Mouse (Mus musculus) spleen, embryonic (tissue): ENCODE data around the gene Il17rb.

Experiments used
- CTCF ChIA-PET: fragments of 350-600 bp; sonication (Branson Sonifier 250); formaldehyde crosslinking; loops from one replicate; lab custom pipeline; 2022; lab: Charles Lee

The Il17rb gene

GRCm38 (mm10) chr14:30008733-30009575 lies at the start of gene Il17rb, which contains the start of gene Chdh:
Gene Il17rb (minus strand): TSS chr14:30008896.
Gene Chdh (plus strand): TSS chr14:30009023.
- CTCF ChIA-PET: no interaction called here

GRCm38 (mm10) chr14:30056031-30056766 lies 47.5 kb upstream of the Il17rb start:
- CTCF ChIA-PET: no interaction called here

- CTCF ChIA-PET: no interaction called here
Measured at GRCm38 (mm10) chr14:30054922-30055321, 46.2 kb upstream of the Il17rb start.

GRCm38 (mm10) chr14:30050280-30050679 lies 41.6 kb upstream of the Il17rb start:
- CTCF ChIA-PET: no interaction called here

- CTCF ChIA-PET: interaction anchor here (1.1 kb wide), 1 partner anchor 18 kb away, joined by 3 read pairs; no protein-coding TSS in a partner anchor
Measured at GRCm38 (mm10) chr14:30048049-30048448, 39.4 kb upstream of the Il17rb start.

- CTCF ChIA-PET: interaction anchor here (1.1 kb wide), 1 partner anchor 20 kb away, joined by 3 read pairs; no protein-coding TSS in a partner anchor
Measured at GRCm38 (mm10) chr14:30046976-30047375, 38.3 kb upstream of the Il17rb start.

- CTCF ChIA-PET: no interaction called here
Measured at GRCm38 (mm10) chr14:30045704-30046220, 37.1 kb upstream of the Il17rb start.

GRCm38 (mm10) chr14:30045239-30045638 lies 36.5 kb upstream of the Il17rb start:
- CTCF ChIA-PET: no interaction called here

GRCm38 (mm10) chr14:30043356-30043940 lies 34.8 kb upstream of the Il17rb start:
- CTCF ChIA-PET: no interaction called here

GRCm38 (mm10) chr14:30041836-30042235 lies 33.1 kb upstream of the Il17rb start:
- CTCF ChIA-PET: no interaction called here

- CTCF ChIA-PET: no interaction called here
Measured at GRCm38 (mm10) chr14:30039413-30039812, 30.7 kb upstream of the Il17rb start.

GRCm38 (mm10) chr14:30038431-30038830 lies 29.7 kb upstream of the Il17rb start:
- CTCF ChIA-PET: no interaction called here

GRCm38 (mm10) chr14:30033405-30033804 lies 24.7 kb upstream of the Il17rb start:
- CTCF ChIA-PET: interaction anchor here (0.6 kb wide), 1 partner anchor 18 kb away, joined by 7 read pairs; no protein-coding TSS in a partner anchor

GRCm38 (mm10) chr14:30027378-30027777 lies 18.7 kb upstream of the Il17rb start:
- CTCF ChIA-PET: no interaction called here

GRCm38 (mm10) chr14:30024387-30024786 lies 15.7 kb upstream of the Il17rb start:
- CTCF ChIA-PET: no interaction called here

- CTCF ChIA-PET: no interaction called here
Measured at GRCm38 (mm10) chr14:30022471-30022870, 13.8 kb upstream of the Il17rb start.

- CTCF ChIA-PET: no interaction called here
Measured at GRCm38 (mm10) chr14:30019792-30020575, 11.3 kb upstream of the Il17rb start.

GRCm38 (mm10) chr14:30019375-30019774 lies 10.7 kb upstream of the Il17rb start:
- CTCF ChIA-PET: no interaction called here

- CTCF ChIA-PET: no interaction called here
Measured at GRCm38 (mm10) chr14:30018846-30019245, 10.2 kb upstream of the Il17rb start.

GRCm38 (mm10) chr14:30018463-30018801 lies 9.7 kb upstream of the Il17rb start:
- CTCF ChIA-PET: no interaction called here

GRCm38 (mm10) chr14:30017794-30018462 lies 9.2 kb upstream of the Il17rb start:
- CTCF ChIA-PET: no interaction called here
